Mouse (Mus musculus) layer of hippocampus, adult 18-20 months (tissue): ENCODE measurements at regions not wholly inside any gene's neighbourhood (a gene's known extent, or its start where the extent isn't known, plus 50 kb on each side); places are given as distances from the start of the nearest gene placed in this dataset.

Source experiments
- DNase-seq, 2 experiments: peaks; one replicate each; pipeline ENCODE4 v3.0.0; 2022; ENCODE audit warnings: low spot score in 2 of 2

GRCm38 (mm10) chr12:73491370-73491769 lies 54.8 kb downstream of the Tmem30b start:
- no peak for DNase-seq

GRCm38 (mm10) chr12:73482858-73483257 lies 63.3 kb downstream of the Tmem30b start:
- no peak for DNase-seq

GRCm38 (mm10) chr12:73482275-73482674 lies 63.9 kb downstream of the Tmem30b start:
- no peak for DNase-seq

GRCm38 (mm10) chr12:73481705-73482104 lies 64.5 kb downstream of the Tmem30b start:
- DNase-seq: no peak

GRCm38 (mm10) chr12:73481165-73481564 lies 65.0 kb downstream of the Tmem30b start:
- no peak for DNase-seq

- DNase-seq: no peak
Measured at GRCm38 (mm10) chr12:73480610-73480971, 65.6 kb downstream of the Tmem30b start.

GRCm38 (mm10) chr12:73479932-73480609 lies 66.1 kb downstream of the Tmem30b start:
- DNase-seq: no peak

- DNase-seq: no peak
Measured at GRCm38 (mm10) chr12:73478641-73479040, 67.6 kb downstream of the Tmem30b start.

- DNase-seq: no peak
Measured at GRCm38 (mm10) chr12:73476421-73476858, 69.8 kb downstream of the Tmem30b start.

- DNase-seq: no peak
Measured at GRCm38 (mm10) chr12:73475774-73476173, 70.4 kb downstream of the Tmem30b start.

GRCm38 (mm10) chr12:73475020-73475419 lies 71.2 kb downstream of the Tmem30b start:
- DNase-seq: no peak

GRCm38 (mm10) chr12:73473111-73473510 lies 73.1 kb downstream of the Tmem30b start:
- no peak for DNase-seq

- DNase-seq: no peak
Measured at GRCm38 (mm10) chr12:73471966-73472365, 74.2 kb downstream of the Tmem30b start.

GRCm38 (mm10) chr12:73466484-73466883 lies 79.7 kb downstream of the Tmem30b start:
- DNase-seq: no peak

GRCm38 (mm10) chr12:73465975-73466374 lies 80.2 kb downstream of the Tmem30b start:
- no peak for DNase-seq

- DNase-seq: no peak
Measured at GRCm38 (mm10) chr12:73464311-73464710, 81.9 kb downstream of the Tmem30b start.

- peak in 1 of 2 experiments; percentile 22 for DNase-seq
Measured at GRCm38 (mm10) chr12:73462091-73462490, 84.1 kb downstream of the Tmem30b start.

- DNase-seq: no peak
Measured at GRCm38 (mm10) chr12:73460291-73460761, 85.9 kb downstream of the Tmem30b start.

- no peak for DNase-seq
Measured at GRCm38 (mm10) chr12:73451257-73451656, 94.9 kb downstream of the Tmem30b start.

- no peak for DNase-seq
Measured at GRCm38 (mm10) chr12:73450541-73450940, 95.7 kb downstream of the Tmem30b start.

GRCm38 (mm10) chr12:73449911-73450520 lies 96.2 kb downstream of the Tmem30b start:
- DNase-seq: no peak

GRCm38 (mm10) chr12:73449069-73449468 lies 97.1 kb downstream of the Tmem30b start:
- no peak for DNase-seq
